Mouse (Mus musculus) lung, embryonic 14.5 days (tissue): ENCODE data around the gene 6030468B19Rik. TPM values are rescaled to one million over a fixed set of nuclear protein-coding genes. Genes with fewer than 3 reads are reported as not detected.

Experiments
- ATAC-seq: fragments of 200-750 bp; cut with Nextera tagmentation; 2 replicates; pipeline ENCODE4 v1.8.0; 2017; ENCODE audit warnings: mild to moderate bottlenecking, moderate TSS enrichment, moderate library complexity; ENCODE audit not compliant: insufficient read depth
- DNase-seq: peaks from one replicate; pipeline ENCODE4 v3.0.0-alpha.2; 2015
- H3K27ac ChIP-seq: fragments of 300-500 bp; sonication (generic); 2 replicates; pipeline ENCODE4 v1.5.1; 2014; ENCODE audit warnings: low read depth, mild to moderate bottlenecking, moderate library complexity
- H3K27me3 ChIP-seq: fragments of 300-500 bp; sonication (generic); 2 replicates; pipeline ENCODE4 v1.6.1; 2014; ENCODE audit warnings: low read length, control low read depth; ENCODE audit not compliant: insufficient read depth
- H3K36me3 ChIP-seq: fragments of 300-500 bp; sonication (generic); 2 replicates; pipeline ENCODE4 v1.6.1; 2014; ENCODE audit warnings: control low read depth; ENCODE audit not compliant: insufficient read depth
- H3K4me1 ChIP-seq: fragments of 300-500 bp; sonication (generic); 2 replicates; pipeline ENCODE4 v1.6.1; 2014; ENCODE audit warnings: antibody characterized with exemption, control low read depth; ENCODE audit not compliant: insufficient read depth
- H3K4me2 ChIP-seq: fragments of 300-500 bp; sonication (generic); 2 replicates; pipeline ENCODE4 v1.6.1; 2014; ENCODE audit warnings: mild to moderate bottlenecking
- H3K4me3 ChIP-seq: fragments of 300-500 bp; sonication (generic); 2 replicates; pipeline ENCODE4 v1.5.1; 2014; ENCODE audit warnings: low read depth, low read length
- H3K9ac ChIP-seq: fragments of 300-500 bp; sonication (generic); 2 replicates; pipeline ENCODE4 v1.6.1; 2014
- H3K9me3 ChIP-seq: fragments of 300-500 bp; sonication (generic); 2 replicates; pipeline ENCODE4 v1.6.1; 2016; ENCODE audit warnings: low read depth, low read length, control low read depth
- CTCF ChIP-seq: IDR thresholded peaks from 2 replicates; pipeline ENCODE4 v1.5.1; 2016; ENCODE audit warnings: antibody characterized with exemption, low read depth
- WGBS: fragments of 180-500 bp; shearing (Covaris S2); extraction: QIAGEN DNeasy Blood & Tissue Kit; methylation state at CpG from one replicate; pipeline ENCODE4 v1.1.7; 2014; 5-methylcytosine and 5-hydroxymethylcytosine counted together
- polyA plus RNA-seq: library from polyadenylated mRNA; unstranded; fragments of >200 nt; fragmentation: Nextera tagmentation; extraction: Ambion mirVana; gene quantifications from 2 replicates; pipeline ENCODE4 v1.2.1, GENCODE M21; 2014

6030468B19Rik gene
- polyA plus RNA-seq, 1 experiment from 2014 or later, result 0.22 TPM

DNA sequence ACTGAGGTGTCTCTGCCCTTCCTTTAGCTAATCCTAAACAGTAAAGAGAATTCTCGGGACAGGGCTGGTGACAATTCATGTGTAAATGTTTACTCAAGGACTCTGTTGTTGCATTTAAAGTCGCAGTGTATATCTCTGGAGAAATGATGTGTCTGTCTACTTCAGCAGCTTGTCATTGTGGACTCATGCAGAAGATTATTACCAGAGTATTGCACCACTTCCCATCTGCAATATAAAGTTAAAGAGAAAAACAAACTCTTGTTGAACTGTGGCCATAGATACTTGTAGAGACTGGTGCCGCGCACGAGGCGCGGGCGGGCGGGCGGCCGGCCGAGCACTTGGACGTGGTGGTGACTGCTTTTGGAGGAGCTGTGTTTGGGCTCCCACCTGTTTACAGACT, 35.7 kb upstream of the 6030468B19Rik start:
- 80% methylated on average over 13 of the region's 13 CpGs for WGBS
- peaks cover 77% of the 10 kb centered on the region for H3K36me3 ChIP-seq
- no peak for TF ChIP-seq CTCF
- H3K9ac ChIP-seq, result no peak overlapping the region
- H3K27me3 ChIP-seq, result no peaks in the 10 kb centered on the region
- no peaks in the 10 kb centered on the region for H3K9me3 ChIP-seq
- no peak for DNase-seq
- ATAC-seq, result no peak
- H3K27ac ChIP-seq, result no peak overlapping the region
- H3K4me3 ChIP-seq, result no peak overlapping the region
- H3K4me1 ChIP-seq, result no peaks in the 10 kb centered on the region
- H3K4me2 ChIP-seq, result no peak overlapping the region

DNA sequence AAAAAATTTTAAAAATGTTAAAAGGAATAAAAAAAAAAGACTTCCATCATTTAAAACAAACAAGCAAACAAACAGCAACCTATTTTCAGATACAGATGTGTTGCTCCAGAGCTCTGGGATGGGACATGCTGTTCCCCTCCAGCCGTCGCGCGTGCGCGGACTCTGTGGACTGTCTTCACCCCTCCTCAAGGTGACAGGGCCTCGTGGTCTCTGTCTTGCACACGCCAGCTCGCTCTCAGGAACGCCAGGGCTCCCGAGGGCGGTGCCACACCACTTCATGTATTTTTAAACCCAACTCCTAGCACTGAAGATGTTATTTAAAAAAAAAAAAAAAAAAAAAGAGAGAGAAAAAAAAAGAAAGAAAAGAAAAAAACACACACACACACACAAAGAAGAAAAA, 35.2 kb upstream of the 6030468B19Rik start:
- DNase-seq, result no peak
- no peaks in the 10 kb centered on the region for H3K9me3 ChIP-seq
- H3K27me3 ChIP-seq, result no peaks in the 10 kb centered on the region
- H3K4me3 ChIP-seq, result no peak overlapping the region
- H3K9ac ChIP-seq, result no peak overlapping the region
- no peaks in the 10 kb centered on the region for H3K4me1 ChIP-seq
- H3K27ac ChIP-seq, result no peak overlapping the region
- 79% methylated on average over 12 of the region's 12 CpGs for WGBS
- ATAC-seq, result no peak
- TF ChIP-seq CTCF, result no peak
- peaks cover 72% of the 10 kb centered on the region for H3K36me3 ChIP-seq
- H3K4me2 ChIP-seq, result no peak overlapping the region

DNA sequence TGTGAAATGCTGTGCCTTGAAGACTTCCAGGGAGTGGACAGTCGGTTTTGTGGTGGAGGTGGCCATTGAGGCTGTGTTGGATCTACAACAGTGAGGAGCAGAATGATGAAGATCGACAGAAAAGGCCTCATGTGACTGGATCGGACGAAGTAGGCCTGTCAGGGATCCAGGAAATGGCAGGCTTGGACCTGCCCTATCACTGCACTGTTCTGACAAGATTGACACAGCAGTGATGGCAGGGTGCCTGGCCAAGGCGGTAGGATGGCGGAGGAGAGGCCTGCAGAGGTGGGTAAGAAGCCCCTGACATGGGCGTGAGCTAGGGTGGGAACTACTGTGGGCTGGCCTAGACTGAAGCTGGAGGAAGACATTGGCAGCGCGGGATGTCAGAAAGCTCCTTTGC, 33.1 kb upstream of the 6030468B19Rik start:
- TF ChIP-seq CTCF, result no peak
- no peaks in the 10 kb centered on the region for H3K27me3 ChIP-seq
- H3K27ac ChIP-seq, result no peak overlapping the region
- no peaks in the 10 kb centered on the region for H3K9me3 ChIP-seq
- H3K4me2 ChIP-seq, result no peak overlapping the region
- WGBS, result 82% methylated on average over 9 of the region's 9 CpGs
- H3K4me1 ChIP-seq, result no peaks in the 10 kb centered on the region
- peaks cover 52% of the 10 kb centered on the region for H3K36me3 ChIP-seq
- H3K9ac ChIP-seq, result no peak overlapping the region
- no peak overlapping the region for H3K4me3 ChIP-seq
- ATAC-seq (no peak), DNase-seq (no peak)

DNA sequence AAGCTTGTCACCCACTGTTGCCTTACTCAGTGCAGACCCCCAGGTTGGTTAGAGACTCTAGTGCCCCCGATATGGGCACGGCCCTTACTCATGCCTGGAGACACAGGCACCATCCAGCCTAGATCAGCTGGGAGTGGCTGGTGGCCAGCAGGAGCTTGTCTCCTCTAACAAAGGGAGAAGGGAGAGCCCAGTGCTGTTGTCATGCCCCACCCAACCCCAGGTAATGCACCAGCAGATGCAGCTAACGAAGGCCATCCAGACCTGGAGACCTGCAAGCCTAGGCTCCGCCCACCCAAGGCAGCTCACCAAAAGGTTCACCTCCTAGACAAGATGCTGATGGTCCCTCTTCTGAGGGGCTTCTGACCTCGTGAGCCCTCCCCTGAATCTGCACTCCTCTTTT, 32.1 kb upstream of the 6030468B19Rik start:
- Histone ChIP-seq H3K4me2 (no peak overlapping the region), H3K9ac (no peak overlapping the region), H3K27ac (no peak overlapping the region), H3K4me3 (no peak overlapping the region), H3K27me3 (no peaks in the 10 kb centered on the region), H3K36me3 (peaks cover 41% of the 10 kb centered on the region), H3K4me1 (no peaks in the 10 kb centered on the region), H3K9me3 (no peaks in the 10 kb centered on the region)
- no peak for TF ChIP-seq CTCF
- 81% methylated on average over 5 of the region's 5 CpGs for WGBS
- DNase-seq (no peak), ATAC-seq (no peak)

DNA sequence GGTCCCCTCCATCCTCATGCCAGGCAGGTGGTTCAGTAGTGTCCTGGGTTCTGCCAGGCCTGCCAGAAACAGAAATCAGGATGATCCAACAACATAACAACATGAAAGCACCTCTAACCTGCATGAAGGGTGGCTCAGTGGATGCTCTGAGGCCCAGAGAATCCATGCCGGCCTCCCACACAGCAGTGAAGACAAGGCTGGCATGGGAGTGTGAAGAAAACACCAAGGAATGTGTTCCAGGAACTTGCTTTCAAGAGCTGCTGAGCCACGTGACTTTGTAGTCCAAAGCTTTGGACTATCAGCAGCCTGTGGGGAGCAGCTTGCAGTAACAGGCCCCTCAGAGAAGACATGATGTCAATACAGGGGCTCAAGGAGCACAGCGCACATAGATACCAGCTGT, 31.2 kb upstream of the 6030468B19Rik start:
- no peak overlapping the region for H3K9ac ChIP-seq
- no peaks in the 10 kb centered on the region for H3K4me1 ChIP-seq
- no peak overlapping the region for H3K4me3 ChIP-seq
- no peak for ATAC-seq
- H3K27ac ChIP-seq, result no peak overlapping the region
- no peaks in the 10 kb centered on the region for H3K9me3 ChIP-seq
- no peak for DNase-seq
- 82% methylated on average over 3 of the region's 3 CpGs for WGBS
- peaks cover 34% of the 10 kb centered on the region for H3K36me3 ChIP-seq
- no peaks in the 10 kb centered on the region for H3K27me3 ChIP-seq
- H3K4me2 ChIP-seq, result no peak overlapping the region
- no peak for TF ChIP-seq CTCF

DNA sequence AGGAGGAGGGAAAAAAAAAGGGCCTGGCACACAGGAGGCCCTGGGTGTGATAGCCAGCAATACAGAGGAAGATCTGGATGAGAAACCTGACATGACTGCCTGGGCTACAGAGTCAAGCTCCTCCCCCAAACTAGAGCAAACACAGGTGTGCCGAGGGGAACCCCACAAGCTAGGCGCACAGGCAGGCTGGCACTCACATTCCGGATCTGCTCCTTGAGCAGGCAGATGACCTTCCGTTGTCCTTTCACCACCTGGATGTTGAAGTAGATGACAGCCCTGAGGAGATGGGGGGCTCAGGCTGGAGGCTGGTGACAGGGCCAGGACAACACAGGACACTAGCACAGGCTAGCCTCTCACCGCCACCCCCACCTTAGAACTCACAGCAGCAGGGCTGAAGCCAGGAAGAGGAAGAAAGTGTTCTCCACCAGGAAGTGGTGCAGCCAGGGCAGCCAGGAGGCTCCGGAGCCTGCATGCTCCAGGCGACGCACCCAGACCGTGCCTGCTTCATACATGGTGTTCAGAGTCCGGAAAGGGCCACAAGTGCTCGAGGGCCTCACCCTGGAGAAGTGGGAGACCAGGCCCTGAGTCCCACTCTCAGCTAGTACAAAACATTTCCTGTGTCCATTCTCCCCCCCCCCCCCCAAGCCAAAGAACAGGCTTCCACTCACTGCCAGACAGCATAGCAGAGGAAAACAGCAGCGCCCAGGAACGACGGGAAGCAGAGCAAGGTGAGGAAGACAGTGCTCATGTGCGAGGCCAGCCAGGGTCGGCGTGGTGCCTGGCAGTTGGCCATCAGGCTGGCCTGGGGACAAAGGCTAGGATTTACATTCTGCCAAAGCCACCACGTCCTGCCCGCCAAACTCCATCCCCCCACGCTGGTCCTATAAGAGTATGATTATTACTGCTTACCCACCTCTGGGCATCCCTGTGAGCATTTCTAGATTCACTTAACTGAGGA, 28.5 kb upstream of the 6030468B19Rik start:
- Histone ChIP-seq H3K27ac (no peak overlapping the region; the same call in 1 of the 2 replicates), H3K9me3 (no peaks in the 10 kb centered on the region), H3K4me2 (no peak overlapping the region), H3K27me3 (no peaks in the 10 kb centered on the region), H3K4me3 (no peak overlapping the region), H3K9ac (no peak overlapping the region), H3K4me1 (no peaks in the 10 kb centered on the region), H3K36me3 (peaks cover 23% of the 10 kb centered on the region)
- ATAC-seq, result no peak
- no peak for TF ChIP-seq CTCF
- DNase-seq, result no peak
- 67% methylated on average over 20 of the region's 20 CpGs for WGBS

DNA sequence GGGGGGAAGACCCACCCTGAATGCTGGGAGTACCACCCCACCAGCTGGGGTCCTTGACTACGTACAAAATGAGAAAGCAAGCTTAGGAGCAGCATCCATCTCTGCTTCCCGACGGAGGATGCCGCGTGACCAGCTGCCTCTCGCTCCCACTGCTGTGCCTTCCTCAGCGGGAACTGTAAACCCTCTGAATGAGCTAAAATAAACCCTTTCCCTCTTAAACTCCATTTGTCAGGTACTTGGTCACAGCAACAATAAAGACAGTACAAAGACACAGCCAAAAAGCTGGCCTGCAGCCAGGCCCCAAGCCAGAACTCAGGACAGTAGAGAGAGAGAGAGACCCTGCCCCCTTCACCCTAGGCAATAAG, 27.8 kb upstream of the 6030468B19Rik start:
- Histone ChIP-seq H3K4me1 (no peaks in the 10 kb centered on the region), H3K9me3 (no peaks in the 10 kb centered on the region), H3K27ac (no peak overlapping the region), H3K4me3 (no peak overlapping the region), H3K27me3 (no peaks in the 10 kb centered on the region), H3K9ac (no peak overlapping the region), H3K36me3 (peaks cover 17% of the 10 kb centered on the region), H3K4me2 (no peak overlapping the region)
- TF ChIP-seq CTCF, result no peak
- WGBS, result 78% methylated on average over 7 of the region's 7 CpGs
- ATAC-seq (no peak), DNase-seq (peak; percentile 5)
